Mouse (Mus musculus): ENCODE measurements at regions not wholly inside any gene's neighbourhood (a gene's known extent, or its start where the extent isn't known, plus 50 kb on each side); places are given as distances from the start of the nearest gene placed in this dataset.

DNA sequence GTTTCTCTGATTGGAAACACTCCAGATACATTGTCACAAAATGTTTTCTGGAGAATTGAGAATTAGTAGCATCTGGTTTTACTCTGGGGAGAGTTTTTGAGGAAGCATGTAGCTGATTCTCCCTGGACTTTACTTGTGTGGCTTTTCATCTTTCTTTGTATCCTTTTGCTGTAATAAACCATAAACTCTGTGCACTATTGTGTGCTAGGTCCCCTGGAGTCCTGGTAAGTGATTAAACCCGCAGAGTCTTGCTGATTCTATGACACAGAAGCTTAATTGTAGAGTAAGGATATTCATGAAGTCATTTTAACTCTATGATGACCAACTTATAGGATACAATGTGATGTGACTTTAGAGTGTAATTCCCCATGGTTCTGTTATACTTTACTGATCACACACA is 486.1 kb upstream of the Slc39a10 start:
- no peaks in the 10 kb centered on the region for H3K27me3 ChIP-seq (ENCODE audit: control insufficient read depth, insufficient read depth, low read length)
- no peak overlapping the region for H3K4me3 ChIP-seq (ENCODE audit: low read depth, low read length)
- H3K4me2 ChIP-seq (replicated peaks; ENCODE audit: low read depth, low read length), result no peak overlapping the region
- H3K9ac ChIP-seq (replicated peaks; ENCODE audit: low read depth, low read length), result no peak overlapping the region
- H3K36me3 ChIP-seq (ENCODE audit: control insufficient read depth, insufficient read depth, low read length), result no peaks in the 10 kb centered on the region
- no peak for ATAC-seq (ENCODE audit: insufficient number of reproducible peaks, insufficient read depth, low FRiP score, low read depth)
- no peak overlapping the region for H3K27ac ChIP-seq (ENCODE audit: low read length)
- H3K4me1 ChIP-seq (ENCODE audit: control insufficient read depth, insufficient read depth, low read length), result no peaks in the 10 kb centered on the region
- WGBS, result 58% methylated on average over 1 of the region's 1 CpGs
- H3K9me3 ChIP-seq (ENCODE audit: control insufficient read depth, low read depth, low read length), result no peaks in the 10 kb centered on the region

DNA sequence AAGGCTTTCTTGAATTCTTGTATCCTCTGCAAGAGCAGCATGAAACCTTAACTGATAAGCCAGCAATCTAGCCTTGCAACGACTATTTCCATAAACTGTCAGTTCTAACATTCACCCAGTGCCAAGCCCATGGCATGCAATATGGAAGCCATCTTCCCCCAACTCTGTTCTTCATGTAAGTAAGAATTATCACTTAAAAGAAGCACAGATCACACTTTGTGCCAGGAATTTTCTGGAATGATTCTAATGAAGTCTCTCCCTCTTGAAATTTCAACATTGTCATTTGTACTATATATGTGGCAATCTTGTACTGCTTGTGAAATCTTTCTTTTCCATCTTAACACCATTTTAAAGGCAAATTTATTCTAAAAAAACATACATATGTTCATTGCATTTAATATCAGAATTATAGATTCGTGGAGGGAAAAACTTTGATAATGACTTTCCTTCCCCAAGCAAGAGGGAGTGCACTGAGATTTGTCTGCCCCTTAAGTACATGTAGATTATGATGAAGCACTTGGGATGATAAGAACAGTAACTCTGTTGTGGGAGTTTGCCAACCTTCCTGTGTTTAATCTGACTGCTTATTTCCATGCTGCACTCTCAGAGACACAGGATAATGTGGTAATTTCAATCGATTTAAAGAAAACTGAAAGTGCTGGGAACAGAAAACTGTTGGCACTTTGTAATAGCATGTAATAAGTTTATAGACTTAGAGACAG is 447.2 kb upstream of the Slc39a10 start:
- no peak overlapping the region for H3K4me3 ChIP-seq (ENCODE audit: low read depth, low read length)
- no peaks in the 10 kb centered on the region for H3K36me3 ChIP-seq (ENCODE audit: control insufficient read depth, insufficient read depth, low read length)
- ATAC-seq (ENCODE audit: insufficient number of reproducible peaks, insufficient read depth, low FRiP score, low read depth), result no peak
- 69% methylated on average over 3 of the region's 3 CpGs for WGBS
- no peak overlapping the region for H3K9ac ChIP-seq (replicated peaks; ENCODE audit: low read depth, low read length)
- H3K9me3 ChIP-seq (ENCODE audit: control insufficient read depth, low read depth, low read length), result no peaks in the 10 kb centered on the region
- no peaks in the 10 kb centered on the region for H3K4me1 ChIP-seq (ENCODE audit: control insufficient read depth, insufficient read depth, low read length)
- H3K4me2 ChIP-seq (replicated peaks; ENCODE audit: low read depth, low read length), result no peak overlapping the region
- H3K27me3 ChIP-seq (ENCODE audit: control insufficient read depth, insufficient read depth, low read length), result no peaks in the 10 kb centered on the region
- no peak overlapping the region for H3K27ac ChIP-seq (ENCODE audit: low read length)

DNA sequence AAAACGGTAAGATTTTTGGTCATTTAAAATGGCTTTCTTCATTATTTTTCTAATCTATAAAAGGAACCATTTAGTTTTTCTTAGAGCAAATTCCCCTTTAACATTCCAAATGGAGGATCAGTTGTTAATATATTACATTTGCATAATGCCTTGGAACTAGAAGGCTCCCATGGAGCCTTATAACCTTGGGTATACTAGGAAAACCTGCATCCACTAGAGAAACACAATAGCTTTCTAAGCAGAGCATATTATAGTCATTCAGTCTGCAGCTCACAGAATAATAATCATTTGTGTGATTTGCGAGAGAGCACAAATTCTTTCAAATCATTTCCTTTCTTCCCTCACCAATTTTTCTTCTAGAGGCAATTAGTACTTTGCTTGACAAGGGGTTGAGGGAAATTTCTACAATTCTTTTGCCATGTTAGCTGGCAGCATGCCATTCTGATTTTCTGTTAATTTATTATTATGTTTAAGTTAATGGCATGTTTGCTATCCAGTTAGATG is 418.0 kb upstream of the Slc39a10 start:
- ATAC-seq (ENCODE audit: insufficient number of reproducible peaks, insufficient read depth, low FRiP score, low read depth), result no peak
- Histone ChIP-seq H3K27ac (ENCODE audit: low read length) (no peak overlapping the region), H3K36me3 (ENCODE audit: control insufficient read depth, insufficient read depth, low read length) (no peaks in the 10 kb centered on the region), H3K9ac (replicated peaks; ENCODE audit: low read depth, low read length) (no peak overlapping the region), H3K4me1 (ENCODE audit: control insufficient read depth, insufficient read depth, low read length) (no peaks in the 10 kb centered on the region), H3K4me2 (replicated peaks; ENCODE audit: low read depth, low read length) (no peak overlapping the region), H3K4me3 (ENCODE audit: low read depth, low read length) (no peak overlapping the region), H3K27me3 (ENCODE audit: control insufficient read depth, insufficient read depth, low read length) (no peaks in the 10 kb centered on the region), H3K9me3 (ENCODE audit: control insufficient read depth, low read depth, low read length) (no peaks in the 10 kb centered on the region)
- WGBS, result 72% methylated on average over 2 of the region's 2 CpGs

DNA sequence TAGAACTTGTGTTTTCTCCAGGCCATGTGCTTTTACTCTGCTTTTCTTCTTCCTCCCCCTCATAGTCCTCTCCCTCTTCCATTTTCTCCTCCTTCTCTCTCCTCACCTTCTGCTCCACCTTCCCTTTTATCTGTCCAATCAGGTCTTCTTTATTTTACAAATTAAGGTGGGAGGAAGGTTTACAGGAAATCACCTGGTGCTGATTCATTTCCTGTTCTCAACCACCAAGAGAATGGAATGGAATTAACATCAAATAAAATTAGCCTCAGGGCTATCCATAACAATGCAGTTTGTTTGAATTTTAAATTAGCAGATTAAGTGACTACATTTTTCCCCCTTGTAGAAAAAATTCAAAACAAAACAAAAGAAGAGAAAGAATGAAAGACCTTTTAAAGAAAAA is 414.3 kb upstream of the Slc39a10 start:
- H3K4me3 ChIP-seq (ENCODE audit: low read depth, low read length), result no peak overlapping the region
- H3K9ac ChIP-seq (replicated peaks; ENCODE audit: low read depth, low read length), result no peak overlapping the region
- ATAC-seq (ENCODE audit: insufficient number of reproducible peaks, insufficient read depth, low FRiP score, low read depth), result no peak

DNA sequence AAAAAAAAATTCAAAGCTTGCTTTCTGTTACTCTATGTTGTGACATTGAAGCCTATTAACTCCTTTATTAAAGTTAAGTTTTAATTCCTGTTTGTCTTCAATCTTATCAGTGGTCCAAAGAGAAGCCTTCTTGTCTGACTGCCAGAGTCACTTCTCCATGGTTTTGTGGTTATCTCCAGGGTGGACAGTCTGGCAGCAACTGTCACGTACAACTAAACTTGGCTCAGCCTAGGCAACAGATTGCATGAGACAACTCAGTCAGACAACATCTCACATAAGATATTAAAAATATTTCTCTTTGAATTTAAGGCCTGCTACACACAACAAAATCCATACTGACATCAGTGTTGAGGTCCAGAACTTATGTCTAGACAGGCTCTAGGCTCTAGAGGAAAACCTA is 406.7 kb upstream of the Slc39a10 start:
- Histone ChIP-seq H3K4me1 (ENCODE audit: control insufficient read depth, insufficient read depth, low read length) (no peaks in the 10 kb centered on the region), H3K9me3 (ENCODE audit: control insufficient read depth, low read depth, low read length) (no peaks in the 10 kb centered on the region), H3K27ac (ENCODE audit: low read length) (no peak overlapping the region), H3K4me3 (ENCODE audit: low read depth, low read length) (no peak overlapping the region), H3K4me2 (replicated peaks; ENCODE audit: low read depth, low read length) (no peak overlapping the region), H3K27me3 (ENCODE audit: control insufficient read depth, insufficient read depth, low read length) (no peaks in the 10 kb centered on the region), H3K9ac (replicated peaks; ENCODE audit: low read depth, low read length) (no peak overlapping the region), H3K36me3 (ENCODE audit: control insufficient read depth, insufficient read depth, low read length) (no peaks in the 10 kb centered on the region)
- WGBS, result 91% methylated on average over 1 of the region's 1 CpGs
- no peak for ATAC-seq (ENCODE audit: insufficient number of reproducible peaks, insufficient read depth, low FRiP score, low read depth)

More for the DNA sequence above, 414.3 kb upstream of the Slc39a10 start:
- no peaks in the 10 kb centered on the region for H3K36me3 ChIP-seq (ENCODE audit: control insufficient read depth, insufficient read depth, low read length)
- no peaks in the 10 kb centered on the region for H3K27me3 ChIP-seq (ENCODE audit: control insufficient read depth, insufficient read depth, low read length)
- H3K4me1 ChIP-seq (ENCODE audit: control insufficient read depth, insufficient read depth, low read length), result no peaks in the 10 kb centered on the region
- H3K9me3 ChIP-seq (ENCODE audit: control insufficient read depth, low read depth, low read length), result no peaks in the 10 kb centered on the region
- no peak overlapping the region for H3K27ac ChIP-seq (ENCODE audit: low read length)
- H3K4me2 ChIP-seq (replicated peaks; ENCODE audit: low read depth, low read length), result no peak overlapping the region

DNA sequence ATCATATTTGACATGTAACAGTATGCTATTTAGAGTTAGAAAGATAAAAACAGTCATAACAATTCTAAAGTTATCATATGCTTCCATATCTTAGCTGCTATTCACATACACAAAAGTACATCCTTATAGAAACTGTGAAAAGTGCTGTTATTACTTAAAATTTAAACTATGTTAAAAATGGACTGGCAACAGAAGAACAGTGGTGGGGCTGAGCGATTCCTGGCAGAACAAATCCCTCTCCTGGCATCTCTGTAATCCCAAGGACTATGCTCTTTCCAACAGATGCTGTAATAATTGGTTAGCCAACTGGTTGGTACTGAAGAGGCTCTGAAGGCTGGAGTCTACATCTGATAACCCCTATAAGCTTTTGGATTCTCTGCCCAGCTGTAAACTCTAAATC is 393.0 kb upstream of the Slc39a10 start:
- no peak overlapping the region for H3K4me3 ChIP-seq (ENCODE audit: low read depth, low read length)
- no peak overlapping the region for H3K9ac ChIP-seq (replicated peaks; ENCODE audit: low read depth, low read length)
- WGBS, result 83% methylated on average over 1 of the region's 1 CpGs
- no peaks in the 10 kb centered on the region for H3K27me3 ChIP-seq (ENCODE audit: control insufficient read depth, insufficient read depth, low read length)
- H3K36me3 ChIP-seq (ENCODE audit: control insufficient read depth, insufficient read depth, low read length), result no peaks in the 10 kb centered on the region
- no peaks in the 10 kb centered on the region for H3K9me3 ChIP-seq (ENCODE audit: control insufficient read depth, low read depth, low read length)
- H3K27ac ChIP-seq (ENCODE audit: low read length), result no peak overlapping the region
- ATAC-seq (ENCODE audit: insufficient number of reproducible peaks, insufficient read depth, low FRiP score, low read depth), result no peak
- no peak overlapping the region for H3K4me2 ChIP-seq (replicated peaks; ENCODE audit: low read depth, low read length)
- no peaks in the 10 kb centered on the region for H3K4me1 ChIP-seq (ENCODE audit: control insufficient read depth, insufficient read depth, low read length)

DNA sequence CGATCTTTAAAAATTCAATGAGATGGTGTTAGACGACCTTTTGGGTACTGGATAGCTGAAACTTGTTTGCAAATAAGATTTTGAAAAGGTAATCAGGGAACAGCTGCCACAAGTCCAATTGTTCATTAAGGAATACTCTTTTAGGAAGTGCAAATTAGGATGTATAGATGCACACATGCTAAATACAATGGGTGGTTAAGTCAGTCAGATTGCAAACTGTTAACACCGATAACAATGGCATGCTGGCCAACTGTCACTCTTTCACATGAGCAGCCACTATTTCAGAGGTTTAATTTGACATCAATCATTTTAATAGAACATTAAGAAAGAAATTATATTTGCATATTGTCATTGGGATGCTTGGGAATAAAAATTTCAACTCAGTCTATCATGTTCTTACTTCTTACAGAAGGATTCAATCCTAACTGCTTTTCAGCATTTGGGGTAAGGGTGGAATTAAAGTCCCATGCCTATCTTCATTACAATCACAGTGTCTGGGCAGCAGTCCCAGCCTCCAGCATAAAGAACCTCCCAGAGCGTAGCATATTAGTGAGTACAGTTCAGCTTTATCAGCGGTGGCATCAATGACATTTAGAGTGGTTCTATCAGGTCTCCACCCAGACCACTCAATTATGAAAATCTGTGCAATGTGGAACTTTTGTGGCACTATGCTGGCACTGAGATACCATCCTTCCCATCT is 385.8 kb upstream of the Slc39a10 start:
- Histone ChIP-seq H3K9me3 (ENCODE audit: control insufficient read depth, low read depth, low read length) (no peaks in the 10 kb centered on the region), H3K36me3 (ENCODE audit: control insufficient read depth, insufficient read depth, low read length) (no peaks in the 10 kb centered on the region), H3K4me3 (ENCODE audit: low read depth, low read length) (no peak overlapping the region), H3K4me1 (ENCODE audit: control insufficient read depth, insufficient read depth, low read length) (no peaks in the 10 kb centered on the region), H3K27me3 (ENCODE audit: control insufficient read depth, insufficient read depth, low read length) (no peaks in the 10 kb centered on the region), H3K9ac (replicated peaks; ENCODE audit: low read depth, low read length) (no peak overlapping the region), H3K27ac (ENCODE audit: low read length) (no peak overlapping the region), H3K4me2 (replicated peaks; ENCODE audit: low read depth, low read length) (no peak overlapping the region)
- WGBS, result 77% methylated on average over 5 of the region's 5 CpGs
- ATAC-seq (ENCODE audit: insufficient number of reproducible peaks, insufficient read depth, low FRiP score, low read depth), result no peak

DNA sequence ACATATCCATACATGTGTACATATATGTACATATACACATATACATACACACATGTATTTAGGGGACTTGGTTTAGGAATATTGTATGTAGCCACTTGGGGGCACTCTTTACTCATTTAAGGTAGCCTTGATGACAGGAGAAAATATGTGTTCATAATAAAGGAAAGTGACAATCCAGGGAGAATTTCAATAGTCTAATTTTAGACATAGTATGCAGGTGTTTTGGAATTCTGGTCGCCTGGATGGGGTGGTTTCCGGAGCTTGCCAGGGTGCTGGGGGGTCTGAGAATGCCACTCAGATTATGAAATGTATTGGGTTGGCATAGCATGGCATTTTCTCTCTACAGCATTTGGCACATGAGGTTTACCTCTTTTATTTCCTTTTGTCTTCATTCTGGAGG is 385.2 kb upstream of the Slc39a10 start:
- Histone ChIP-seq H3K4me3 (ENCODE audit: low read depth, low read length) (no peak overlapping the region), H3K4me2 (replicated peaks; ENCODE audit: low read depth, low read length) (no peak overlapping the region), H3K36me3 (ENCODE audit: control insufficient read depth, insufficient read depth, low read length) (no peaks in the 10 kb centered on the region), H3K27ac (ENCODE audit: low read length) (no peak overlapping the region), H3K4me1 (ENCODE audit: control insufficient read depth, insufficient read depth, low read length) (no peaks in the 10 kb centered on the region), H3K27me3 (ENCODE audit: control insufficient read depth, insufficient read depth, low read length) (no peaks in the 10 kb centered on the region), H3K9me3 (ENCODE audit: control insufficient read depth, low read depth, low read length) (no peaks in the 10 kb centered on the region), H3K9ac (replicated peaks; ENCODE audit: low read depth, low read length) (no peak overlapping the region)
- 15% methylated on average over 2 of the region's 2 CpGs for whole genome bisulfite sequencing
- ATAC-seq (ENCODE audit: insufficient number of reproducible peaks, insufficient read depth, low FRiP score, low read depth), result no peak

Measured in stomach, embryonic 14.5 days (tissue).